Mouse (Mus musculus) spleen, postnatal 10 days (tissue): ENCODE results near the gene Slc26a10.

Experiments
- DNase-seq, 2 experiments: peaks; one replicate each; pipeline ENCODE4 v3.0.0; 2021 to 2022; ENCODE audit warnings: low spot score in 2 of 2

Gene Slc26a10

DNA sequence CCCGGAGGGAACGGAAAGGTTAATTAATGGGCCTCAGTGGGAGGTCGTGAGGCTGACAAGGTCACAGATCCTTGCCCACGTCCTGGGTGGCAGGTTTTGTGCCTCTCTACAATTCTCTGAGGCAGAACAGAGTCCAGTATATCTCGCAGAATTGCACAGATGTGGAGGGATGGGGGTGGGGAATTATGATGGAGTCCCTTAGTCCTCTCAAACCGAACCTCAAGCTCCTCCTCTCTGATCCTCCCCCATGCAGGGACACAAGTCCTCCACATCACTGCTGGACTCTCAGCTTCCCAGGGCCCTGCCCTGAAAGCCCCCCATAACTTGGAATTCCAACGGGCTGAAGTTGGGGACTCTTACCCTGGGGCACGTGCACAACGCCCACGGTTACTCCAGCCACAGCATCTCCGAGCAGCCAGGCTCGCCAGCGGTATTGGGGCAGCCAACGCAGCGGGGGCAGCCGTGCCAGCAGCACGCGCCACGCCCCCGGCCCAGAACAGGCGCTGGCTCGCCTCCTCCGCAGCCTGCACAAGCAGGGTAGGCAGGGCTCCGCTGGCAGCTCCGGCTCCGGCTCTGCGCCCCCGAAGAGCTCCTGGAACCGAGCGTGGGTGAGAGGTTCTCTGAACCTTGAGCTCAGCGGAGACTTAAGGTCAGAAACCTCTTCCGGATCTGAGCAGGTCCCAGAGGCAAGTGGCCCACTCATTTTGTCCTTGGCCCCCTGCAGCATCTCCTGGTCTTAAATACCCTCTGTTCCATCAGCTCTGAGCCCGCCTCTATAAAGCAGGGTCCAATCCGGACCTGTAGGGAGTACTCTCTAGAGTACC lies at the start of gene Slc26a10:
Slc26a10 (minus strand) TSS at position 775 of the 824 bp plus-strand sequence.
- no peak for DNase-seq

DNA sequence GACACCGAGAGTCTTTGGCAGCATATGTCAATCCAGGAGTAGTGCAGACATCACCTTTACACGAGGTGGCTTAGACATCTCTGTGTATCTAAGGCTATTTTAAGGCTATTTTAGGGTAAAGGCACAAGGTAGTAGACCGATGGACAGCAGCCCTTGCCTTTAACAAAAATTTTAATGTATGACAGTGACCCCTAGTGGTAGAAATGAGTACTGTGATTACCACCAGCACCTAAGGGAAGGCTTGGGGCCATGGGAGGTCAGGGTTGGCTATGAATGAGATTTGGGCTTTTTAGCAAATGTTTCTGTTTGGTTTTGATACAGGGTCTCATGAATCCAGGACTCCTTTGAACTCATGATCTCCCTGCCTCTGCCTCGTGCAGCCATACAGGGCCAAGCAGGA lies 48.5 kb upstream of the Slc26a10 start:
- peak in 1 of 2 experiments; percentile 25 for DNase-seq

DNA sequence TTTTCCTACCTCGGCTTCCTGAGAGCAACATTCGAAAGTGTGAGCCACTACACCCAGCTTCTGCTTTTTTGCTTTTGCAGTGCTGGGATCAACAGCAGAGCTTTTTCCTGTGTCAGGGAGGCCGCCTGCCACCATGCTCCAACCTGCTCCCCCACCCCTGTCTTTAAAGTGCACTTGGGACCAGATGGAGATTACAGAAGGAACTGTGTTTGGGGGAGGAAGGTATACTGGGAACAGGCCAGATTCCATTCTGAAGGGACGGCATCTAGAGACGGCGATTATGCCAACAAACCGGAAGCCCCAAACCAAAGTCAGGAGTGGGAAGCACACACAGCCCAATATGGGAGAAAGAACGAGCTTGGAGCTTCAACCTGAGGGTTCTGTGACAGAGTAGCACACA lies 46.7 kb upstream of the Slc26a10 start:
- DNase-seq = no peak

DNA sequence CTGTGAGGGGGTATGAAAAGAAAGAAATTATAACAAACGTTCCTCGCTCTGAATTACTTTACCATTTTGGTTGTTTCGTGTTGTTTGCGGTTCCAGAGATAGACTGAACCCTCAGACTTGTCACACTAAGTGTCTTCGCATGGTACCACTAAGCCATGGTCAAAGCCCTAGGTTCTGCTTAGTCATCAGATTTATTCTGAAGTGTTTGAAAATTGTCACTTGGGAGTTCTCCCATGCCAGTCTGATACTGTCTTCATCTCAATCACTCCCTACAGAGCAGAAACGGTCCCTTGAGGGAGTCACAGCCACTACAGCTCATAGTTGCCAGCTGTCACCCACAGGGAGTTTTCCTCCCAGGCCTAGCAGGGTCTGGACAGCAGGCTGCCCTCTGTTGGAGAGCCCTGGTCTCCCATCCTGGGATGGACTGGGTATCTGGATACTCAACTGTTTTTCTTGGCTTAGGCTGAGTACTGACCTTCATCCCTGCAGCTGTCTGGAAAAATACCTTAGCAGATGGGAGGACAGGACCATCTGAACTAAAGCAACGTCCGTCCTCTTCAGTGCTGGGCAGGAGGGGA lies 46.0 kb upstream of the Slc26a10 start:
- peak in 1 of 2 experiments; percentile 22 for DNase-seq

DNA sequence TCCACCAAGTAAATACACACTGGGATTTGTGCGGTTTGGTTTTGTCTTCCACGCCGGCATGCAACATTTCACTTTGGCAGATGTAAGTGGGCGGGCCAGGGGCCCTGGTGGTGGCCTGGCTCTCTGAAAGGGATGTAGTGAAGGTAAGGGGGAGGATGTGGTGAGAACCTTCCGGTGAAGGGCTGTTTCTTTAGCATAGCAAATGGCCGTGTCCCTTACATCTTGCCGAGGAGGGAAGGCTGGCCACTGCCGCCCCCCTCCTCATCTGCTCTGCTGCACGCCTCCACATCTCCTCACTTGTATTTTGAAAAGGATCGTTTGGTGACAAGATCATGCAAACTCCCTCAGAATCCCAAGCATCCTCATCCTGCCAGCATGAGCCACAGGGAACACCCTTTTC lies 45.3 kb upstream of the Slc26a10 start:
- DNase-seq = peak in 1 of 2 experiments; percentile 45

DNA sequence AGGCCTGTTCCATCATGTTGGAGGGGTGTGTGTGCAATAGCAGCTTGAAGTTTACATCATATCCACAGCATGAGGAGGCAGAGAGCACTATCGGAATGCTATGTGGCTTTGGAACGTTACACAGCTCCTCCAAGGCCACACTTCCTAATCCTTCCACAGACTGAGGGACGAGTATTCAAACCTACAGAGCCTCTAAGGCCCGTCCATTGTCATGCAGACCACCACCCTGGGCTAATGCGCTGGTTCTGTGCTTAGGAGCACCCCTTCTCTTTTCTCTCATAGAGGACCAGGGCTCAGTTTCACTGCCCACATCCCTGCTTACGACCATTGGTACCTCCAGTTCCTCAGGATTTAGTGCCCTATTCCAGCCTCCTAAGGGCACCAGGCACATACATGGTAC lies 44.8 kb upstream of the Slc26a10 start:
- no peak for DNase-seq

DNA sequence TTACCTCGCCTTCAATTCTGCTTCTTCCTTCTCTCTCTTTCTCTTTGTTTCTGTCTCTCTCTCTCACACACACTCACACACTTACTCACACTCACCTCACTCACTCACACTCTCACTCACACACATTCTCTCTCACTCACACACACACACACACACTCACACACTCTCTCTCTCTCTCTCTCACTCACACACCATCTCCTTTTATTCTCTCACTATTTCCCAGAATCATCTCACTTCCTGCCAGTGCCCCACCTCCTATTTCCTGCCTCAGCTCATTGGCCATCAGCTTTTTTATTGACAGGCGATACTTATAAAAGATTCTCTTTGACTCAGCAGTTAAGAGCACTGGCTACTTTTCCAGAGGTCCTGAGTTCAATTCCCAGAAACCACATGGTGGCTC lies 37.9 kb upstream of the Slc26a10 start:
- DNase-seq = no peak

DNA sequence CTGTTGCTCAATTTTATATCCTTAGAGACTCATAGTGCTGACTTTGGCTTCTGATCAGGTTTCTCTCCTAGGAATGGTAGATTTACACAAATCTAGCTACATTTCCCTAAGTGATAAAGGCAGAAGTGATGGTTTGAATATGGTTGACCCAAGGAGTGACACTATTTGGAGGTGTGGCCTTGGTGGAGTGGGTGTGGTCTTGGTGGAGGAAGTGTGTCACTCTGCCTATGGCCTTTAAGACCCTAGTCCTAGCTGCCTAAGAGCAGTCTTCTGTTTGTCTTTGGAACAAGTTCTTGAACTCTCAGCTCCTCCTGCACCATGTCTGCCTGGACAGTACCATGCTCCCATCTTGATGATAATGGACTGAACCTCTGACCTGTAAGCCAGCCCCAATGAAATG lies 36.7 kb upstream of the Slc26a10 start:
- no peak for DNase-seq

DNA sequence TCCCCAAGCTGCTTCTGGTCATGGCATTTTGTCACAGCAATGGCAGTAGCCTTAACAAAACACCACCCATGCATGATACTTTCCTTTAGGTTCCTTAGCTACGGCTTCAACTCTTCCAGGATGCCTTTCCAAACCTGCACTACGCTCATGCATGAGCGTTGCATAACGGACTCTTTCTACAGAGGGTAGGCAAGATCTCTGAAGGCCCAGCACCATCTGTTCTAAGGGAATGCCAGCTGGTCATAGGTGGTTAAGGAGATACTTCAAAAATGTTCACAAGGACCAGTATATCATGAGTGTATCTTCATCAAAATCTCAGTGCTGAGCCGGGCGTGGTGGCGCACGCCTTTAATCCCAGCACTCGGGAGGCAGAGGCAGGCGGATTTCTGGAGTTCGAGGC lies 36.0 kb upstream of the Slc26a10 start:
- DNase-seq = no peak

DNA sequence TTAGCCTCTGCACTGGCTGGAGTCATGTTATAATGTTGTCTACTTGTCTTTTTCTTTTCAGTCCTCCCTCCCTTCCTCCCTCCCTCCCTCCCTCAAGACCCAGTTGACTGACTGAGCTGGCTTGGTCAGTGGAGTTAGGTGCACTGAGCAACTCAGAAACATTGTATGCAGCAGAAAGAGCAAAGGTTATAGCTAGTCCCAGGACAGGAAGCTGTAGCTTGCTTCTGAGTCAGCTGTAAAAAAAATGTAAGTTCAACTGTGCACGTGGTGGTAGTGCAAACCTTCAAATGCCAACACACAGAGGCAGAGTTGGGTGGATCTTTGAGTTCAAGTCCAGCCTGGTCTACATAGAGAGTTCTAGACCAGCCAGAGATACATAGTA lies 34.0 kb upstream of the Slc26a10 start:
- no peak for DNase-seq

DNA sequence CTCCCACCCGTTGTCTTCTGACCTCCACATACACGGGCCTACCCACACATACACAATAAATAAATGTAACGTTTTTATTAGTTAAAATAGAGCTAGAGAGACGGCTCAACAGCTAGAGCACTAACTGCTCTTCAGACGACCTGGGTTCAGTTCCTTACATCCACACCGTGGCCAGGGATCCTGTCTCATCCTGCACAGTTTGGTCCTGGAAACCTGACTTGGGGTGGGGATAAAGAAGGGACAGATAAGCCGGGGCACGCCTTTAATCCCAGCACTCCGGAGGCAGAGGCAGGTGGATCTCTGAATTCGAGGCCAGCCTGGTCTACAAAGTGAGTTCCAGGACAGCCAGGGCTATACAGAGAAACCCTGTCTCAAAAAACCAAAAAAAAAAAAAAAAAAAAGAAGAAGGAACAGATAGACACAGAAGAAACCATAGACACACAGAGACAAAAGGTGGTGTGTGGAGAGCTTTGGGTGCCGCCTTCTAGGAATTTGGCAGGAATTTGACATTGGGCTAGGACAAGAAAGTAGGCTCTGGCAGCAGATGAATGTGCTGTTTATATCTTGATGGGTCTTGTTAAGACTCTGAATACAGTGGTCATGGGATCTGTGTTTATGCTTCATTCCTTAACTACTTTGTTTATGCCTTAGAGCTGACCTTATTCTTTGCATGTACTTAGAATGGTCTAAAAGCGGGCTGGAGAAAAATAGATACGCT lies 33.4 kb upstream of the Slc26a10 start:
- DNase-seq = no peak

DNA sequence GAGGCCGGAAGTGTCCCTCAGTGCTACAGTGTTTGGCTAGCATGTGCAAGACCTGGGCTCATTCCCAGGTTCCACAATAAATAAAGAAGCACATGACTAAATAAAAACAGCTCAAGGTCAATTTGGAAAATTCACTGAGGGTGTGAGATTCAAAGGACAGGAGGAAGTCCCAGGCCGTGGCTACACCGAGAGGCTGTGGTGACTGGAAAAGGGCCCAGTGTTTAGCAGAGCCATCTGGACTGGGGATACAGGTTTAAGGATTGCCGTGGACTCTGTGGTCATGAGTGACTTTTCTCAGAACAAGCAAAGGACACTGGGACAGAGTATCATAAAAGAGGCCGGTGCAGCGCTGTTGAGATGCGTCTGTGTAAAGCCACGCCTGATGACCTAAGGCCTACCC lies 32.8 kb upstream of the Slc26a10 start:
- DNase-seq = no peak

DNA sequence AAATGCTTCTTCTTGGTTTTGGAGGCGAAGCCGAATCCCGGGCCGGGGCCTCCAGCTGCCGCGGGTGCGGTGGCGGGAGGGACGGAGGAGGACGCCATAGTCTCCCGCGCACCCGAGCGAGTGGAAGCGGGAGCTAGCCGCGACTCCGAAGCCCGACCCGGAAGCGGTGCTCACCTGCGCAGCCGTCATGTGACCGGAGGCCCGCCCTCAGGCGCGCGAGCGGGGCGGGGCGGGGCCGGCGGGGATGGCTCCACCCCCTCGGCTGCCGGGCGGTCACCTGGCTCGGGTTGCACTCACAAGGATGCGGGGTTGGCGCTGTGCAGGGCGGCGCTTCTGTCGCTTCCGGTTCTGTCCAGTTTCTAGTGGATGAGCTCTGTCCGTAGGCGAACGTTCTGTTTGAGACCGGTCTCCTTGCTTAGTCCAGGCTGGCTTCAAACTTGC lies 31.0 kb upstream of the Slc26a10 start, which contains the start of gene Pip4k2c:
Pip4k2c (minus strand) TSS at position 172 of the 441 bp plus-strand sequence.
- DNase-seq = peak; percentile 92 to 94

DNA sequence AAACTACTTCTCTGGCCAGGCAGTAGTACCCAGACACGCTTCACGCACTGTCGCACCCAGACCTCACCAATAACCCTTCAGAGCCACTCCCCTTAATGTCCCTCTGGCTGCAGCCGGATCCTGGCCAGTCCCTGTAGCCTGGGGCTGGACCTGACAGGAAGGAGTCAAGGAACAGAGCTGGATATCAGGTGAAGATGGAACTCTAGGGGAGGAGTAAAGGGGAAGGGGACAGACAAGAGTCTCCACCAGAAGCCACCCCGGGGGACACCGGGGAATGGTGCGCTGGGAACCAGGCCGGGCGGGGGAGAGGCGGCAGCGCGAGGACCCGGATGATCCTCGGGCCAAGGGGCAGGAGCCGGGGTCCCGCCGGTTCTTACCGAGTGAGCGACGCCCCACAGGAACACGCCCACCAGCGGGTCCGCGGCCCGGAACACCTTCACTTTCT lies 30.5 kb upstream of the Slc26a10 start:
- DNase-seq = peak in 1 of 2 experiments; percentile 66

DNA sequence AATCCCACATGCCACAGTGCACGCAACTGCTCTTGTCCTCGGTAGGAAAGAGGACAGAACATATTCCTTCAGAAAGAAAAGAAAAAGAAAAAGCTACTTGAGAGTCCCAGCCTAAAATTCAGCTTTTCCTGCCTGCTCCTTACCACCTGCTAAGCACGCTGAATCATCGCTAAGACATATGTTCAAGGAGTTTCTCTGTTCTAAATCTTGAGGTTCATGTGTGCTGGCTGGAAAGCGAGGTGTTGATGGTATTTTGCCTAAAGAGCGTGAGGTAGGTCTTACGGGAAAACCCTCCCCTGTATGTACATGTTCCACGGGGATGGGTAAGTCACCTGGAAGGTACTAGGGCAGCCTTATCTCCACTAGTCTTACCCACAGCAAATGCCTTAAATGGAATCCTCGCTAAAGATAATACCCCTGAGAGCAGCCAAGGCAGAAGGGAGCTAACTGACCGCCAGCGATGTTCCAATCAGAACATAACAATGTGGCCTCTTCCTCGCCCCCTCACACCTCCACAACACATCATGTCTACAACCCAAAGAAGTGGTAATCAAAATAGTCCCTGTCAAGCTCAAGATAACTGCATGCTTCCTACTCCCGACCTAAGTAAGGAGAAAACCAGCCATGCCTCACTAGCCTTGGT lies 29.6 kb upstream of the Slc26a10 start:
- DNase-seq = no peak

DNA sequence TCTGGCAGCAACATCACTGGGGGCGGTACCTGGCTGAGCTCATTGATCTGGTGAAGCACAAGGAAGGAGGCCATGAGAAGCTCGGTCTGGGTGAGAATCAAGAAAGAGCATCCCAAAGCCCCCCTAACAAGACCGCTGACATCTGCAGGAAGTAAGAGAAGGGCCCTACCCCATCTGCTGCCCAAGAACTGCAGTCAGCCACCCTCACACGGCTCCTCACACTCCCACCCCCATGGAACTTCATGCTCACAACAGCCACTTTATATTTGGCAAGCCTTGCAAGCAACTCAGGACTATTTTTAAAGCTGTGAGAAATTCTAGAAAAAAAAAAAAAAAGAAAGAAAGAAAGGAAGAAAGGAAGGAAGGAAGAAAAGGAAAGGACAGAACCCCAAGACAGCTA lies 28.5 kb upstream of the Slc26a10 start:
- DNase-seq = no peak

DNA sequence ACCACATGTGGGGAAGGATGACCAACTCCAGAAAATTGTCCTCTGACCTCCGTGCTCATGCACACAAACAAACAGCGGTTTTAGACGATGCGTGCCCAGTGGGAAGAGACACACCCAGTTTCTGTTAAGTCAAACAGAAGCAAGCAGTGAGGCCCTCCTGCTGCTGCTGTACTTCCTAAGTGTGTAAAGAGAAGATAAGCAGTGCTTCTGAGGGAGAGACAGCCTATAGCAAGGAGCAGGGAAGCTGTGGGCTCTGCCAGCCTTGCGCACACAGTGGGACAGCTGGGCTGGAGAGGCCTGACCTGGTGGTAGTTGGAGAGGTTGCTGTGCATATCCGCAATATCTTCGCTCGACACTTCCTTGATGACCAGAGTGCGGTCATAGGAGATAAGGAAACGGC lies 24.9 kb upstream of the Slc26a10 start:
- peak; percentile 41 to 55 for DNase-seq

DNA sequence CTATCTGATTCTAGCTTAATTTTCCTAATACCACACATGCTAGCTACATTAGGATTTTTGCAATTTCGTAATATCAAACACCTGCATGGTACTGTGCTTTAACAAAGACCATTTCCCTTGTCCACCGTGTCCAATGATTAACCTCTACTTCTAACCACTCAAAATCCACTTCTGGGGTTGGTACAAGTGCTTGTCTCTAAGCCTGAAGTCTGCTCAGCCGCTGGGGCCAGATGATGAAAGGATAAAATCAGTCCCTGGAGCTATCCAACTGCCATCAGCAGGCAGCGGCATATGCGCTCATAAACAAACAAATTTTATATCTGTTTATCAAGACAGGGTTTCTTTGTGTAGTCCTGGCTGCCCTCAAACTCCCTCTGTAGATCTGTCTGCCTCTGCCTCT lies 24.1 kb upstream of the Slc26a10 start:
- DNase-seq = no peak

DNA sequence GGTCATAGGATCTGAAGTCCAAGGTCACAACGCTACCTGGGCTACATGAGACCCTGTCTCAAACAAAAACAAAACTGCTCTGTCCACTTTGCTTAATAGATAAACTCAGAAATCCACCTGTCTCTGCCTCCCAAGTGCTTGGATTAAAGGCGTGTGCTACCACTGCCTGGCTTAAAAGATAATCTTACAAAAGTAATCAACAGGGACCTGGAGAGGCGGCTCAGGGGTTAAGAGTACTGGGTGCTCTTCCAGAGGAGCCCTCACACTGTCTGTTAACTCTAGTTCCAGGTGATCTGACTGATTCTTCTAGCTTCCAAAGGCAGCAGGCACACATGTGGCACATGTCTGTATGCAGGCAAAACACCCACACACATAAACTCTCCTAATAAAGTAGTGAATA lies 22.7 kb upstream of the Slc26a10 start:
- DNase-seq = no peak

DNA sequence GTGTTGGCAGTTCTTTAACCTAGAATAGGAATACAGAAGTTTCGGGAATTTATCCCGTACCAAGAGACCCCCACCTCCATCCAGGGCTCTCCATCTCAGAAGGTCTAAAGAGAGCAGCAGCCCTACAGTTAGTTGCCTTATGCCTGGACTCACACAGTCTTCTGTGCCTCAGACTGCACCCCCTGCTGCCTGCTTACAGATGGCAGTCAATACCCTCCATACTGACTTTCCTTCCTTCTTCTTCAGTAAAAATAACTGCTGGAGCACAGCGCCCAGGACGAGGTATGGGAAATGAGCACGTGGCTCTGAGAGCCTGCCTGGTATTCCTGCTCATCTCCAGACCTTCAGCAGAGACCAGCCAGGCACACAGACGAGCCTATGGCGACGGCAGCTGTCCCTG lies 19.8 kb upstream of the Slc26a10 start:
- no peak for DNase-seq

DNA sequence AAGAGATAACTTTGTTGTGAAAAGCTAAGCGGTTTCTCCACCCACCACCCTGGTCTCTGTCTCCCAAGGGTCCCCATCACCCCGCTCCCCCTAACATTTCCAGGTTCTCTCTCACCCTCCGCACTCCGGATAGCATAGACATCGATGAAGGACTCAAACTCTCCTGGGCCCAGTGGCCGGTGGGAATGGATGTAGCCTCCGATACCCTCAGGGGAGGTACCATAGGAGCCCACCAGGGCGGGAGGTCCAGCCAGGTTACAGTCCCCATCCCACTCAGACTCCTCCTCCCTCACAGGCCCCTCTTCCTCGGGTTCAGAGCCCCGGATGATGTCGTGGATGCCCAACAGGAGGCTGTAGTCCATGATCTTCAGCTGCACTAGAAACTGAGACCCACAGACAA lies 19.0 kb upstream of the Slc26a10 start:
- DNase-seq = no peak

DNA sequence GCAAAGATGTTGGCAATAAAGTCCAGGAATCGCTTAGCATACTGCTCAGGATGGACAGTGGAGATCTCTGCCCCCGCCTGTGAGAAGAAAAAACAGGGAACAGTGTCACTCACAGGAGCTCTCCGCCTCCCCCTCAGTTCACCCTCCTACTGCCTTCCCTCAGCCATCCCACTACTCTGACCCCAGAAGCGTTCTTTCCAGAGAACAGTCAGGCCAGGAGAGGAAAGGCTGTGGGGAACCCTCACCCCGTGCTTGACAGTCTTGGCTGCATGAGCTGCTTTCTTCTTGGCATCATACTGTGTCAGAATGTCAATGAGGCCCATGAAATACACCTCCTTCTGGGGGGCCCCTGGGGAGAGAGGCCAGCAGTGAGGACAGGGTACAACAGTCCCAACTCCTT lies 18.6 kb upstream of the Slc26a10 start:
- no peak for DNase-seq
